25 mouse cellular contexts compared by ENCODE assay signal in genomic region chr12:85684411-85685275, GRCm38 (mm10). TPM values are rescaled to one million over a fixed set of nuclear protein-coding genes. Genes with fewer than 3 reads are reported as not detected.
DNase-seq lines count a peak whose midpoint lies in the region; ATAC-seq lines count a peak whose summit lies in the region.
"Had no signal": no experiment of that assay in that cellular context is flagged by ENCODE, and none has a peak within 500 bp of the region (broad histone marks: within the 10 kb centered on the region; RNA-seq: fewer than 3 reads in every experiment).

No protein-coding gene starts in this region.

- no peaks in the 10 kb centered on the region for H3K36me3 ChIP-seq in heart, embryonic 10.5 days
- H3K36me3 ChIP-seq in heart, embryonic 16.5 days (ENCODE audit: control insufficient read depth, insufficient read depth), result no peaks in the 10 kb centered on the region
- no peaks in the 10 kb centered on the region for H3K36me3 ChIP-seq in lung, embryonic 16.5 days (ENCODE audit: control insufficient read depth, insufficient read depth, low read length)
- H3K36me3 ChIP-seq: embryonic facial prominence, embryonic 10.5 days; embryonic facial prominence, embryonic 15.5 days; forebrain, embryonic 12.5 days; hindbrain, embryonic 10.5 days; kidney, embryonic 15.5 days; limb, embryonic 12.5 days; liver, embryonic 15.5 days had no signal

- peak overlapping the region; percentile 73; the same call in 1 of the 2 replicates for H3K27ac ChIP-seq in heart, embryonic 10.5 days
- H3K27ac ChIP-seq in heart, embryonic 16.5 days (ENCODE audit: low read length), result peak overlapping the region; percentile 36; the same call in 1 of the 2 replicates
- peak overlapping the region; percentile 74 for H3K27ac ChIP-seq in lung, embryonic 16.5 days (ENCODE audit: low read length)
- H3K27ac ChIP-seq: embryonic facial prominence, embryonic 10.5 days; embryonic facial prominence, embryonic 15.5 days; forebrain, embryonic 12.5 days; hindbrain, embryonic 10.5 days; kidney, embryonic 15.5 days; left cerebral cortex, adult 2 months; limb, embryonic 12.5 days; liver, embryonic 15.5 days had no signal

- no peak overlapping the region for H3K4me2 ChIP-seq in heart, embryonic 16.5 days (ENCODE audit: low read depth, low read length)
- no peak overlapping the region for H3K4me2 ChIP-seq in lung, embryonic 16.5 days (ENCODE audit: low read depth, low read length)
- H3K4me2 ChIP-seq: embryonic facial prominence, embryonic 15.5 days; forebrain, embryonic 12.5 days; kidney, embryonic 15.5 days; limb, embryonic 12.5 days; liver, embryonic 15.5 days had no signal

- H3K4me1 ChIP-seq in heart, embryonic 10.5 days, result peaks cover 33% of the 10 kb centered on the region
- H3K4me1 ChIP-seq in heart, embryonic 16.5 days (ENCODE audit: control insufficient read depth, insufficient read depth, low read length), result peaks cover 19% of the 10 kb centered on the region
- peaks cover 7% of the 10 kb centered on the region for H3K4me1 ChIP-seq in lung, embryonic 16.5 days (replicated peaks; ENCODE audit: control insufficient read depth, insufficient read depth, low read length)
- H3K4me1 ChIP-seq: forebrain, embryonic 12.5 days; liver, embryonic 15.5 days had no signal

- ATAC-seq in heart, embryonic 16.5 days (replicated peaks; ENCODE audit: extremely low read depth, insufficient read depth, low FRiP score), result peak; percentile 11; the same call in 1 of the 2 replicates
- peak; percentile 72 for ATAC-seq in lung, embryonic 16.5 days (ENCODE audit: low read depth)
- ATAC-seq: CD4-positive, CD25-positive, alpha-beta regulatory T cell, adult 4 months; hindbrain, embryonic 16.5 days had no signal

- intact Hi-C loops in heart, postnatal 36 days (cut with DNase I), result loop anchor here (5.0 kb wide), 1 partner anchor 43 kb away; no protein-coding TSS in a partner anchor
- intact Hi-C loops in heart, postnatal 10 days (cut with DNase I), result loop anchor here (5.0 kb wide), 1 partner anchor 43 kb away; no protein-coding TSS in a partner anchor

- WGBS in heart, embryonic 10.5 days, result 59% methylated on average over 16 of the region's 16 CpGs
- WGBS in heart, embryonic 16.5 days, result 49% methylated on average over 16 of the region's 16 CpGs
- 47% methylated on average over 16 of the region's 16 CpGs for WGBS in lung, embryonic 16.5 days

- H3K4me3 ChIP-seq in heart, embryonic 10.5 days, result no peak overlapping the region
- no peak overlapping the region for H3K4me3 ChIP-seq in heart, embryonic 16.5 days (ENCODE audit: low read length)
- H3K4me3 ChIP-seq in lung, embryonic 16.5 days (ENCODE audit: low read length), result no peak overlapping the region
- H3K4me3 ChIP-seq: embryonic facial prominence, embryonic 10.5 days; embryonic facial prominence, embryonic 15.5 days; forebrain, embryonic 12.5 days; hindbrain, embryonic 10.5 days; kidney, embryonic 15.5 days; left cerebral cortex, adult 2 months; limb, embryonic 12.5 days; liver, embryonic 15.5 days had no signal

- H3K9ac ChIP-seq in heart, embryonic 16.5 days (ENCODE audit: low read length), result no peak overlapping the region
- no peak overlapping the region for H3K9ac ChIP-seq in lung, embryonic 16.5 days (ENCODE audit: low read length)
- H3K9ac ChIP-seq: embryonic facial prominence, embryonic 15.5 days; forebrain, embryonic 12.5 days; kidney, embryonic 15.5 days; limb, embryonic 12.5 days; liver, embryonic 15.5 days had no signal

- no peak for DNase-seq in heart, embryonic 10.5 days (ENCODE audit: low spot score)
- no peak for DNase-seq in heart, postnatal 36 days
- no peak for DNase-seq in heart, postnatal 10 days
- peak; percentile 34 to 54 for DNase-seq in lung, postnatal 4 days
- DNase-seq in thymus, postnatal 36 days, result no peak
- DNase-seq: cerebellum, adult 2 months; cerebellum, postnatal 25 days; gastrocnemius, postnatal 25 days; kidney, adult 18-20 months; kidney, postnatal 25 days; midbrain, embryonic 14.5 days; thymus, adult 2 months; thymus, postnatal 4 days had no signal

- no peaks in the 10 kb centered on the region for H3K9me3 ChIP-seq in heart, embryonic 10.5 days
- H3K9me3 ChIP-seq in heart, embryonic 16.5 days (replicated peaks; ENCODE audit: control insufficient read depth, low read length), result no peaks in the 10 kb centered on the region; the same call in 1 of the 2 replicates
- H3K9me3 ChIP-seq in lung, embryonic 16.5 days (ENCODE audit: control insufficient read depth, low read length), result peaks cover 2% of the 10 kb centered on the region
- H3K9me3 ChIP-seq: embryonic facial prominence, embryonic 10.5 days; embryonic facial prominence, embryonic 15.5 days; forebrain, embryonic 12.5 days; hindbrain, embryonic 10.5 days; kidney, embryonic 15.5 days; limb, embryonic 12.5 days; liver, embryonic 15.5 days had no signal

- no peaks in the 10 kb centered on the region for H3K27me3 ChIP-seq in heart, embryonic 10.5 days (ENCODE audit: insufficient read depth, poor library complexity, severe bottlenecking)
- no peaks in the 10 kb centered on the region for H3K27me3 ChIP-seq in heart, embryonic 16.5 days (ENCODE audit: control insufficient read depth, insufficient read depth, low read length)
- H3K27me3 ChIP-seq in lung, embryonic 16.5 days (ENCODE audit: control insufficient read depth, insufficient read depth, low read depth, low read length), result no peaks in the 10 kb centered on the region
- H3K27me3 ChIP-seq: embryonic facial prominence, embryonic 15.5 days; kidney, embryonic 15.5 days; liver, embryonic 15.5 days had no signal

RNA-seq across cellular contexts. Expression of gene Batf, which starts 1.8 kb away (rescaled TPM):
- polyA plus RNA-seq in heart, embryonic 10.5 days (2016; fragmentation: Nextera tagmentation; extraction: Ambion mirVana), result 4.7 and 7.1 TPM in 2 replicates
- total RNA-seq in heart, postnatal 36 days (2021), result 1 to 10 TPM in 1 of 2 experiments, under 1 TPM in 1; 0.64 to 1.2 TPM
- 5.1 and 6.8 TPM in 2 replicates for polyA plus RNA-seq in heart, embryonic 16.5 days (2015; fragmentation: Nextera tagmentation; extraction: Ambion mirVana)
- total RNA-seq in heart, postnatal 10 days (2021), result 1 to 10 TPM in 1 of 2 experiments, under 1 TPM in 1; 0.93 to 1.1 TPM
- 5.4 and 5.7 TPM in 2 replicates for polyA plus RNA-seq in lung, embryonic 16.5 days (2015; fragmentation: Nextera tagmentation; extraction: Ambion mirVana)

Comparison
In these comparisons a context has a peak if more than half of its experiments do, and no peak if none do; other contexts are left out.
1. DNase-seq: peak in lung, postnatal 4 days (2 of 2); none in heart, embryonic 10.5 days (single experiment), heart, postnatal 36 days (0 of 2), heart, postnatal 10 days (0 of 2) and thymus, postnatal 36 days (0 of 2).
2. Peak in every context shown above with its lines, with median percentiles within 50 percentile points of each other: H3K27ac ChIP-seq.